Mouse (Mus musculus) B cell, adult 2 months (primary cell): ENCODE measurements around the gene Olfr1496.
"Not testable (repeated sequence)": the region's sequence is repeated elsewhere in the genome, so short reads cannot be mapped to it uniquely, and the experiment has no call there.

Experiments
- DNase-seq, 2 experiments: peaks; one replicate each; pipeline ENCODE4 v3.0.0; 2022

Olfr1496 gene

DNA sequence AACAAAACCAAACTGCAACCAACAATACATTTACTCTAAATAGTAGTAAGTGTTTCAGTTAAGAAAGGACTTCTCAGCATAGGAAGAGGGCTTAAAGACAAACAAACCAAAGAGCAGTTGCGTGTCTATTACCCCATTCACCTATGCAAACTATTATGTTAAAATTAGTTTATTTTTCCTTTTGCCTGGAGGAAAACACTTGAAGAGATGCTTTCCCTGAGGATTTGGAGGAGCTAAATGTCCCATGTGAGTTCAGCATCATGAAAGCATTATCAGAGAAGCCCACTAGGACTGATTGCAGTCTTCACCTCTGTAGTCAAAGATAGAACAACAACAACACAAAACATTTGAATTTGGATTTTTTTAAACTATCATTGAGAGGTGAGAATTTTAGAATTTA, at the start of gene Olfr1496:
Olfr1496 (plus strand) TSS at position 301 of the 400 bp plus-strand sequence.
- no peak for DNase-seq

DNA sequence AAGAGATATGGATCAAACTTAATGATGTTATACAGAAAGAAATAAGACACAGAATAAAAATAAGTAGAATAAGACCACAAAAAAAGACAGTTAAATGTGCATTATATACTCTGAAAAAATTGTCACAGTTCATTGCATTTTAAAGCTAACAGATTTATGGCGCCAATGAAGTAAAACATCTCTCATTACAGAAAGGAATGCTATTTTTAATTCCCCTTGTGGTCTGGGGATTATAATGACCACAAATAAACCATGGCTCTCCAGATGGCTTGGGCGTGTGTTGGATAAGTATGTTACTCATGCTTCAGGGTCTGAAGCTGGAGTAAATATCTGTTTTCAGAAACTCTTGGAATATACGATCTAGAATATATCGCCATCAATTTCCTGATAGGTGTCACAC, 38.2 kb upstream of the Olfr1496 start, which contains the start of gene Olfr1494:
Olfr1494 (plus strand) TSS at position 301 of the 400 bp plus-strand sequence.
- no peak for DNase-seq

DNA sequence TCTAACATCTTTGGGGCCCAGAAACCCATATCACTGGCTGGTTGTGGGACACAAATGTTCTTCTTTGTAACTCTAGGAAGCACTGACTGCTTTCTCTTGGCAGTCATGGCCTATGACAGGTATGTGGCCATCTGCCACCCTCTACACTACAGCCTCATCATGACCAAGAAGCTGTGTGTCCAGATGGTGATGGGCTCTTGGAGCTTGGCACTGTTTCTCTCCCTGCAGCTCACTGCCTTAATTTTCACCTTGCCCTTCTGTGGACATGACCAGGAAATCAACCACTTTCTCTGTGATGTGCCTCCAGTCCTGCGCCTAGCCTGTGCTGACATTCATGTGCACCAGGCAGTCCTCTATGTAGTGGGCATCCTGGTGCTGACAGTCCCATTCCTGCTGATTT, 28.3 kb upstream of the Olfr1496 start:
- DNase-seq: no peak

DNA sequence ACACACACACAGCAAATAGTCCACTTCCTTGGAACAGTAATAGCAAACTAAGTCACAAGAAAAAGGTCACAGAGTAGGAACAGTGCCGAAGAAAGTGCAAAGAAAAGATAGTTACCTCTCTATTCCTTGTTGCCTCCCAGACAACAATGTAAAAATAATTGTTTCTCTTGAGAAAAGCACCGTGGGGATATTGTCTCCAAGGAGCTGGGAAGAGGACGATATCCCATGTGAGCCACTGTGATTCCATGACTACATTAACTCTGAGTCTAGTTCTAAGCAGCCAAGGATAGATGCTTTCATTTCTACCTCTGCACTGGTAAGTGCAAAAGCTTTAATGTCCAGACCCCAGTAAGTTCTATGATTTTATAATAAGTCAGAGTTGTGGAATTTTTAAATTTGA, 13.4 kb upstream of the Olfr1496 start, which contains the start of gene Olfr1495:
Olfr1495 (plus strand) TSS at position 301 of the 400 bp plus-strand sequence.
- DNase-seq: no peak

DNA sequence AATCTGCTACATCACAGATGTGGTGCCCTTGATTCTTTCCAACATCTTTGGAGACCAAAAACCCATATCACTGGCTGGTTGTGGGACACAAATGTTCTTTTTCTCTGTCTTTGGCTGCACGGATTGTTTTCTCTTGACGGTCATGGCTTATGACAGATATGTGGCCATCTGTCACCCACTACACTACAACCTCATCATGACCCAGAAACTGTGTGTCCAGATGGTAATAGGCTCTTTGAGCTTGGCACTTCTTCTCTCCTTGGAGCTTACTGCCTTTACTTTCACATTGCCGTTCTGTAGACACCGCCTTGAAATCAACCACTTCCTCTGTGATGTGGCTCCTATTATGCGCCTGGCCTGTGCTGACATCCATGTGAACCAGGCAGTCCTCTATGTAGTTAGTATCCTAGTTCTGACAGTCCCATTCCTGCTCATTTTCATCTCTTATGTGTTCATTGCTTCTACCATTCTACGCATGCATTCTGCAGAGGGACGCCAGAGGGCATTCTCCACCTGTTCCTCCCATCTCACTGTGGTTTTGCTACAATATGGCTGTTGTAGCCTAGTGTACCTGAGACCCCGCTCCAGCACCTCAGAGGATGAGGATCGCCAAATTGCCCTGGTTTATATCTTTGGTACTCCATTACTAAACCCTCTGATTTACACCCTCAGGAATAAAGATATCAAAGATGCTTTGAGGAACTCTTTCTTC, 9.0 kb upstream of the Olfr1496 start:
- no peak for DNase-seq

DNA sequence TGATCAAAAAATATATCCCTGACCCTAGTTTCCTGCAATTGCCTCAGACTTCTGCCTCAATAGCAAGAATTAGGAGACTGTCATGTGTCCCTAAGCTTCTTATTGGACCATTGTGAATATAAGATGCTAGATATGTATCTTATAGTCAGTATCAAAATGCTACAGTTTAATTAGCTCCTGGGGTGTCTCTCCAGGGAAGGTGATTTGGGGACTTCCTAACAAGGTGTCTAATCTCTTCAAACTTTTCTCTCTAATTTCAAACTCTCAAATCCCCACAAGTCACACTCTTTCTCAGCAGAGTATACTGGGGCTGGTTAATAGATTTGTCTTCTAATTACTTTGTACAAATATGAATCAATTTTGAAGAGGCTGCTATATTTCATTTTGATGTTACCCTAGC, 20.4 kb downstream of the Olfr1496 start, which contains the start of gene Olfr1497:
Olfr1497 (minus strand) TSS at position 101 of the 400 bp plus-strand sequence.
- DNase-seq: no peak

DNA sequence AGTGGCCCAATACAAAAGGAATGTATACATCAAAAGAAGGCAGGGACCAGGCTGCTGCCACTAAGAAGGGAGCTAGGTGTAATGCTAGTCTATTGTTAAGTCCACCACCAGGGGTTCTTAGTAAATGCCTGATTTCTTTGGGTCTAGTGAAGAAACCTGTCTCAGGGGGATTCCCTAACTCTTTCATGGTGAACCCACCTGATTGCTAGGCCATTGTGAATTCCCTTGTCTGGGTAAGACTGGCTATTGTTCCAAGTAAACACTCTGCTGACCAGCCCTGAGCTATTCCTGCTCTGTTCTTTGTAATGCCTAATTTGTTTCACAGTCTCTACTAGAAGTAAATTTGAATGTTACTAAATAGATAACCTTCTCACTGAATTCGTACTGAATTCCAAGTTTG, 27.8 kb downstream of the Olfr1496 start:
- DNase-seq: not testable (repeated sequence)

DNA sequence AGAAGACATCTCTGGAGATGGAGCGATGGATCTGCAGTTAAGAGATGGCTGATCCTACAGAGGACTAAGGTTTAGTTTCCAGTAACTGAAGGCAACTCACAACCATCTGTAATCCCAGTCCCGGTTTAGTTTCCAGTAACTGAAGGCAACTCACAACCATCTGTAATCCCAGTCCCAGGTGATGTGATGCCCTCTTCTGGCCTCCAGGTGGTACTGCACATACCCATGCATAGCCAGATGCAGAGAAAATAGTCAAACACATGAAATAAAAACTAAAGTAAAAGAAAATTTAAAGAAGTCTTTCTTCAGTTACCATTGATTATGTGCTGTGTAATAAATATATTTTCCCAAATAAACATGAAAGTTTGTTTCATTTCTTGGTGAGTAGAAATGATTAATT, 35.1 kb downstream of the Olfr1496 start:
- DNase-seq: no peak

DNA sequence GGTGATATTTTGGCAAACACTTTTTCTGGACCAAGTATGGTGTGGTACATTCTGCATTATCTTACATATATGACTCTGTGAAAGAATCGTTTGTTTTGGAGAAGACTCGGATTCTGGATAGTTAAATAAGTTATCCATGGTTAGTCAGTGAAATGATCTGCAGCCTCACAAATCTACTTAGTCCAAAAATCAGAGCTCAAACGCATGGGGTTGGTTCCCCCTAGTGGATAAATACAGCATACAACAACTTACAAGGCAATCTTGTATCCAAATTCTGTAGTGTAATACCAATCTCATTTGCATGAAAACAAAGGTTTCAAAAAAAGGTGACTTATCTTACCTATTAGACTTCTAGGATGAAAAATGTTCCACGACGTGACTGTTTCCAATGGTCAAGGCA, 41.1 kb downstream of the Olfr1496 start:
- no peak for DNase-seq

DNA sequence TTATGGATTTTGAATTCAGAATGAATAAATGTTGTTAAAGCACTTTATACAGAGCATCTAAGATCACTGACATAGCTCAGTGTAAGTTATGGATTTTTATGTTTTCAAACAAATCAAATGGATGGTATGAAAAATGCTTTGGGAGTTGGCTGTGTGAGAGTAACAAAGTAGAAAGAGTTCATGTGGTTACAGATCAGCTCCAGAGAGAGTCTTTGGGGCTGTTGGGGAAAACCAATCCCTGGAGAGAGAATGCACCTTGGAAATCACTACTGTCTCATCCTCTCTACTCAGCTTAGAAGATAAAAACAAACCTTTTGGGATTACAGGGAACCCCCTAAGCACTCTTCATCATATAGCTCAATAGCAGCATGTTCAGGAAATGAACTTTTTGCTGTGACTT, 41.7 kb downstream of the Olfr1496 start, which contains the start of gene Olfr1499:
Olfr1499 (minus strand) TSS at position 101 of the 400 bp plus-strand sequence.
- DNase-seq: no peak

DNA sequence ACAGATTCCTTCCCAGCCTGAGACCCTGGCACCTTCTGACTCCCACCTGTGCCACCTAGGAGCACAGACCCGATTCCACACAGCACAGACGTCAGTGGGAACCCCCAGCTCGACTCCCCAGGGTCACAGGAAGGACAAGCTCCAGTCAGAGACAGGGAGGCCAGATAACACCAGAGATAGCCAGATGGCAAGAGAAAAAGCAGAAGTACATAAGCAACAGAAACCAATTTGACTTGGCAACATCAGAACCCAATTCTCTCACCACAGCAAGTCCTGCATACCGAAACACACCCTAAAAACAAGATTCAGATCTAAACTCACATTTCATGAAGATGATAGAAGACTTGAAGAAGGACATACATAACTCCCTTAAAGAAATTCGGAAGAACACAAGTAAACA, 43.2 kb downstream of the Olfr1496 start:
- DNase-seq: no peak

DNA sequence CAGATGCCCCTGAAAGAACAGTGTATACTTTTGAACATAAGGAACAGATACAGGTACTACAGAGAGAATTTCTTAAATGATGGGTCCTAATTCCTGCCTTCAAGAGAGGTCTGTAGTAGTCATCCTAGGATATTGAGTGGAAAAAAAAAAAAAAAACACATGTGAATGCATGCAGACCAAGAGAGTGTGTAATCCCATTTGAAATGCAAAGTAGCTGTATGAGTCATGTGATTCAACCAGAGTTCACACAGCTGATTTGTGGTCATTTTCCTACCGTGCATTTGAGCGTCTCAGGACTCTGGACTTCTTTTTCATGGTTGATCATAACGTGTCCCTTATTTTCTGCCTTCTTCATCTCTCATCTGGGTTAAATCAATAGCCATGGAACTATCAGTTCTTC, 50.8 kb downstream of the Olfr1496 start:
- no peak for DNase-seq

DNA sequence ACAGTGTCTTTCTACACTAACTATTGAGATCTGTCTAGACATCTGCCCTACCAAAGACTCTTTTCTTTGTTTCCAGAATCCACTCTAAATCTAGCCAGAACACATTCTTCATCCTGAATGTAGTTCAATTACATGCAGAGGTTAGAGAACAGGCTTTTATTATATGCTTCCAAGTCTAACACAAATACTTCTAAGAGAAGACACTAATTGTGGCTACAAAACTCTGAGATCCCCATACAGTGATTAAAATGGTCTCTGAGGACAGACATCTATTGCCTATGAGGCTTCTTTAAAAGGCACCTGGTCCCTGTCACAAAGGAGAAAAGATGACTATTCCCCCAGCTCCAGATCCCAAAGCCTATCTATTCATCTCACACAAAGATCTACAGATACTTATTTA, 52.7 kb downstream of the Olfr1496 start, which contains the start of gene Olfr1500:
Olfr1500 (minus strand) TSS at position 101 of the 400 bp plus-strand sequence.
- DNase-seq: no peak
